Mouse (Mus musculus) gastrocnemius, adult 18-20 months (tissue): ENCODE measurements around the gene Gm12394. TPM values are rescaled to one million over a fixed set of nuclear protein-coding genes. Genes with fewer than 3 reads are reported as not detected.
"Not testable (repeated sequence)": the region's sequence is repeated elsewhere in the genome, so short reads cannot be mapped to it uniquely, and the experiment has no call there.

Experiments
- DNase-seq: peaks from one replicate; pipeline ENCODE4 v3.0.0; 2021; ENCODE audit warnings: low spot score
- total RNA-seq, 2 experiments: library from RNA; stranded (reverse); gene quantifications; 2 replicates each; pipeline ENCODE4 v1.2.3; 2021

The Gm12394 gene
- total RNA-seq, 2 experiments from 2014 or later = 0.07 TPM; not detected in 1

DNA sequence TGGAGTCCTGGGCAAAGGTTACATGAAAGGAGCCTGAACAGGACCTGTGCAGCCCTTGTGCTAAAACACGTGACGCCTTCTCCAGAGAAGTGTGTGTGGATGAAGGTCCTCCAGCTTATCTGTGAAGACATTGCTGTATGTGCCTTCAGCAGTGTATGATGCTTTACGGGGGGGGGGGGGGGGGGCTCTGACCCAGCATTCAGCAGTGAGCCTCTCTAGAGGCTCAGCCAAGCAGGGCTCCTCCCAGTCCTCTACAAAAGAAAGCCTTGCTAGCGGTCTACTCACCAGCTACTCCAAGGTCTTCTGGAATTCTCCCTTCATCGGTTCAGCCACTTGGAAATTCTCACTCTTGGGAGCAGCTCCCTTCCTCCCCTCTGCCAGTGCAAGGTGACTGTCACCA lies 6.9 kb upstream of the Gm12394 start:
- not testable (repeated sequence) for DNase-seq

DNA sequence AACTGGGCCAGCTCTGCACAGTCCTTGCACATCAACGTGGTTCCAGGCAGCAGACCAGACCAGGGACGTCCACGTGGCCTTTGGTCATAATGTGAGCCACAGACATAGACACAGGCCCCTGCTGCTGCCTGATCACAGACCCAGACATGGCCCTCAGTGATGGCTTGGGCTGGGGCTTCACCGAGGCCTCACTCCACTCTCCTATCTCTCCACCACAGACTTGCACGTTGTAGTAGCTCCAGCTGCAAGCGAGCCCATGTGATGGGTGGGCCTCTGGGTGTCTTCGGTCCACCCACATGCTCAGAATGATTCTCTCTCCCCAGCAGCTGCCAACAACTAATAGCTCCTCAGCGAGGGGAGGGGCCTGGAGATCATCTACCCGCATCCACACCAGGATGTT lies 3.9 kb upstream of the Gm12394 start:
- DNase-seq = not testable (repeated sequence)

DNA sequence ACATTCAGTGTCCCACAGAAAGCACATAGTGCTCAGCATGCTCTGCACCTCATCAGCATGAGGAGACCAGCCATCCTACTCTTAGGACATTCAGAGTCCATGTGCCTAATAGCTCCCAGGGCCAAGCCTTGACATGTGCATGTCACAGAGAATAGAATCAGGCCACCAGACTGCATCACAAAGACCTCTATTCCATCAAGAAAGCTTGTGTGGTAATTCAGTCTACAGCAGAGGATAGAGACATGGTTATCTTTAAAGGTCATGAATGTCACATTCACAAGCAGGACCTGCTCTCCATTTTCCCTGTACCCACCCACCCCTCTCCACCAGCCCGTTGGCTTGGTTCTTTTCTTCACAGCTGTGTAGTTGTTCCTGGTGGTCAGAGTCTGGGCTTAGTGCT lies 2.8 kb downstream of the Gm12394 start, which contains the start of gene Fam205a1:
Fam205a1 (minus strand) TSS at position 101 of the 400 bp plus-strand sequence.
- DNase-seq = not testable (repeated sequence)

DNA sequence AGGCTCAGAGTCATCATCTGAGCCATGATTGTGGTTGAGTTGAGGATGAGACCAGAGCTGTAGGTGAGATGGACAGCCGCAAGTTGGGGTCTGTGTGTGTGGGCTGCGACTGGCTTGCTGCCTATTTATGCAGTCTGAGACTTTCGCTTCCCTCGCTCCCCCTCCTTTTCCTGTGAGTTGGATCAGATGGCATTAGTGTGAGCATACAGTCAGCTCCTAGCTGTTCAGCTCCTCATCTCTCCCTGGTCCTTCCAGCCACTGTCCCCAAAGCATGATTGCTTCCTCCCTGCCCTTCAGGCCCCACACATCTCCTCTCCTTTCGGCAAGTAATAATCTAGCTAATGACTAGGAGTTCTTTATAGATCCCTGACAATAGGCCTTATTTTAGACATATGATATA lies 82.7 kb downstream of the Gm12394 start, which contains the start of gene Ccl21a:
Ccl21a (minus strand) TSS at position 101 of the 400 bp plus-strand sequence.
- not testable (repeated sequence) for DNase-seq

DNA sequence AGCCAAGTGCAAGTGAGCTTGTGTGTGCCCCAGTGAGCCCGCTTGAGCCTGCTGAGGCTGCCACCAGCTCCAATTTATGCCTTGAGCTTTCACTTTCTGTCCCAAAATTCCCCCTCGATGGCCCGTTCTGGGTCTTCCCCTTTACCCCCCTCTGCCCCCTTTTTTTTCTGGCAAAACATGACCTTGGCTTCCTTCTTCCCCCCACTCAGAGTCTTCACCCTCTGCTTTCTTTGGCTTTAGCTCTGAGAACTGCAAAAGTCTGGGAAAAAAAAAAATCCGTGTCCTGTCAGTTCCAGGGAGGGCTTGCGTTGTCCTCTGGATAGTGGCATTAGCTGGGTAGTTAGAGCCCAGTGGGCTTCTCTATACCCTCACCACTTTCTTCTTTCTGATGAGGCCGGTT lies 100.1 kb downstream of the Gm12394 start, which contains the start of gene Ccl19:
Ccl19 (minus strand) TSS at position 101 of the 400 bp plus-strand sequence.
- not testable (repeated sequence) for DNase-seq

DNA sequence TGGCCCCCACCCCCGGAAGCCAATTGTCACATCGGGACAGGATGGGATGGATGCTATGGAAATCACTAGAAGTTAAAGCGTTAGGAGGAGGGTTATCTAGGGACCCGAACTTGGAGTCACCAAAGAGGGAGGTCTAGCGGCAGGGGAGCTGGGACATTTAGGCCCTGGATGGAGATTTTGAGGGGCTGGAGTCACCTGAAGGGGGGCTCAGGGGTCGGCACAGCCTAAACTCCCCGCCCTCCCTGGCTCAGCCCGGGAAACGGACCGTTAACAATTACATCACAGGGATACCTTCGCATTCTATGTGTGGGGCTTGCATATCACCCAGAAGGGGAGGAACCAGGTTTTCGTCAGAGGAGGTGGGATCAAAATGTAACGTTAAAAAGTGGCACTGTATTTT lies 121.3 kb downstream of the Gm12394 start, which contains the start of gene 4930578G10Rik:
4930578G10Rik (plus strand) TSS at position 301 of the 400 bp plus-strand sequence.
- not testable (repeated sequence) for DNase-seq

Other genes with a start within 250 kb of the Gm12394 start
- not detected for gene Gm10591, start 244.6 kb downstream of the Gm12394 start, total RNA-seq
- 10 to 100 TPM in 1 of 2 experiments, 1 to 10 TPM in 1; 7.5 to 10.1 TPM for gene Gm2564, start 227.1 kb downstream of the Gm12394 start, total RNA-seq
- not detected for gene Ccl27b, start 201.5 kb downstream of the Gm12394 start, total RNA-seq
- not detected for gene Il11ra2, start 194.9 kb downstream of the Gm12394 start, total RNA-seq
- not detected for gene 4930578G10Rik, start 121.2 kb downstream of the Gm12394 start, total RNA-seq
- gene Ccl19, start 100.2 kb downstream of the Gm12394 start, total RNA-seq = not detected
- 10 to 100 TPM in 1 of 2 experiments, 1 to 10 TPM in 1; 9.4 to 13.4 TPM for gene Ccl21a, start 82.8 kb downstream of the Gm12394 start, total RNA-seq
- gene Fam205a1, start 2.9 kb downstream of the Gm12394 start, total RNA-seq = not detected
- 1 to 10 TPM; 1.1 to 1.2 TPM for gene Fam205c, start 17.5 kb upstream of the Gm12394 start, total RNA-seq
- under 1 TPM; 0.26 to 0.66 TPM for gene Phf24, start 59.9 kb upstream of the Gm12394 start, total RNA-seq
- gene Dnajb5, start 93.0 kb upstream of the Gm12394 start, total RNA-seq = 100 to 1,000 TPM; 198 to 225 TPM
- not detected for gene 1700022I11Rik, start 112.8 kb upstream of the Gm12394 start, total RNA-seq
- 100 to 1,000 TPM; 248 to 282 TPM for gene Vcp, start 143.7 kb upstream of the Gm12394 start, total RNA-seq
- 1 to 10 TPM; 1.4 to 1.8 TPM for gene Fancg, start 153.7 kb upstream of the Gm12394 start, total RNA-seq
- 1 to 10 TPM; 6.2 to 7.7 TPM for gene Pigo, start 169.0 kb upstream of the Gm12394 start, total RNA-seq
- 100 to 1,000 TPM in 1 of 2 experiments, 10 to 100 TPM in 1; 88.9 to 105 TPM for gene Stoml2, start 174.9 kb upstream of the Gm12394 start, total RNA-seq
- 10 to 100 TPM; 27.6 to 28.1 TPM for gene Fam214b, start 189.4 kb upstream of the Gm12394 start, total RNA-seq
- 1 to 10 TPM; 1.2 to 1.9 TPM for gene Unc13b, start 202.2 kb upstream of the Gm12394 start, total RNA-seq